Mouse (Mus musculus) macrophage (primary cell): ENCODE measurements at regions not wholly inside any gene's neighbourhood (a gene's known extent, or its start where the extent isn't known, plus 50 kb on each side); places are given as distances from the start of the nearest gene placed in this dataset.

Source experiments
- H3K27ac ChIP-seq: fragments of 350-480 bp; formaldehyde crosslinking; 2 replicates; pipeline ENCODE4 v1.9.0; 2021
- H3K36me3 ChIP-seq: fragments of 350-480 bp; formaldehyde crosslinking; 2 replicates; pipeline ENCODE4 v1.9.0; 2021; ENCODE audit errors: inconsistent target
- H3K4me3 ChIP-seq: fragments of 350-480 bp; formaldehyde crosslinking; 2 replicates; pipeline ENCODE4 v1.9.0; 2021; ENCODE audit errors: inconsistent target
- H3K79me2 ChIP-seq: fragments of 350-480 bp; formaldehyde crosslinking; 2 replicates; pipeline ENCODE4 v1.9.0; 2021; ENCODE audit errors: inconsistent target
- WGBS: methylation state at CpG from one replicate; pipeline ENCODE4 v1.1.7; 2026; ENCODE audit warnings: inconsistent platforms; ENCODE audit not compliant: missing documents; 5-methylcytosine and 5-hydroxymethylcytosine counted together

DNA sequence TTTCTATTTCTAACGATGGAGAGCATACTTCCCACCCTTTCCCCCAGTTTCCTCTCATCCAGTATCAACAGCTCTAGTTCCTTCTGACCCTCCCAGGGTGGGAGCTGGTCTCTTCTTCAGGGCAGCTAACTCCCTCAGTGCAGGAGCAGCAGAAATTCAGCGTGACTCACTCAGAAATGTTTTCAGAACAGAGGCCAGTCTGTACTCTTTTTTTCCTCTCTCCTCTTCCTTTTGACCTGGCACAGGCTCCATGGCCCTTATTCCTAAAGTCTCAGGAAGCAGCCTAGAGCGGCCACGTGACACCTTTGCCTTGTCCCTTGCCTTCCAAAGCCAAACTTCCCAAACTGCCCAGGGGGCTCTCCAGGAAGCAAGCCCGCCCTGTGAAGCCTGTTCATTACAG lies 55.4 kb downstream of the Pja1 start:
- H3K36me3 ChIP-seq: no peaks in the 10 kb centered on the region
- no peaks in the 10 kb centered on the region for H3K79me2 ChIP-seq
- whole genome bisulfite sequencing: 70% methylated on average over 5 of the region's 5 CpGs
- no peak overlapping the region for H3K4me3 ChIP-seq
- no peak overlapping the region for H3K27ac ChIP-seq

DNA sequence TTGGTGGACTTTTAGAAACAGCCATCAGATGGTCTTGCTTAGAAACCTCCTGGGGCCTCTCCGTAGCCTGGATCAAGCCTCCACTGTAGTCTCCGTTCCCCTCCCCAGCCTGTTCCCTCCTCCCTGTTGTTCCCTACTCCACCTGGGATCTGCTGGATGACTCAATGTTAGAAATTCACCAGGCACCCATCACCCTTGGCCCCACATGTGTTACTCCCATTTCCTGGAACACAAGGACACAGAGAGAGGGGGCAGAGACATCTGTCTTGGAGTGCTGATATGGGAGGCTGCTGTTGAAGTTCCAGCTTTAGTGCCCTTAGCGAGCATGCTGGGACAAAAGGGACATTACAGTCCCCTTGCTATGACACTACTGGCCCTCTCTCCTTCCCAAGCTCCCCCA lies 60.1 kb downstream of the Pja1 start:
- WGBS: 94% methylated on average over 3 of the region's 3 CpGs
- no peaks in the 10 kb centered on the region for H3K79me2 ChIP-seq
- no peak overlapping the region for H3K4me3 ChIP-seq
- no peak overlapping the region for H3K27ac ChIP-seq
- no peaks in the 10 kb centered on the region for H3K36me3 ChIP-seq

DNA sequence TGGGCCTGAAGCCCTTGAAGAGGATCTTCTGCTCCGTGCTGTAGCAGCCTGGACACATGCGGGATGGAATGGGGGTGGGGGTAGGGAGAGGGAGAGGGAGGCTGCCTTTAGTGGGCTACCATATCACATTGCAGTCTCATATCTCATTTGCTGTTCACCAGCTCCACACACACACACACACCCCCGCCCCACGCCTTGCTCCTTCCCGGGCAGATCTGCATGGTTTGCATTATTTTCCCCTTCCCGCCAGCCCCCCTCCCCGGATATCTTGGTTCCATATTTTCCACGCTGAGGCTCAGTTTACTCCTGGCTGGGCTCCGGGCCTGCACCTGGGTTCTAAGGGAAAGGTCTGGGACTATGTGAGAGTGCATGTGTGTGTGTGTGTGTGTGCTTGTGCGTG lies 61.2 kb downstream of the Pja1 start:
- H3K79me2 ChIP-seq: no peaks in the 10 kb centered on the region
- no peak overlapping the region for H3K27ac ChIP-seq
- WGBS: 90% methylated on average over 4 of the region's 10 CpGs

DNA sequence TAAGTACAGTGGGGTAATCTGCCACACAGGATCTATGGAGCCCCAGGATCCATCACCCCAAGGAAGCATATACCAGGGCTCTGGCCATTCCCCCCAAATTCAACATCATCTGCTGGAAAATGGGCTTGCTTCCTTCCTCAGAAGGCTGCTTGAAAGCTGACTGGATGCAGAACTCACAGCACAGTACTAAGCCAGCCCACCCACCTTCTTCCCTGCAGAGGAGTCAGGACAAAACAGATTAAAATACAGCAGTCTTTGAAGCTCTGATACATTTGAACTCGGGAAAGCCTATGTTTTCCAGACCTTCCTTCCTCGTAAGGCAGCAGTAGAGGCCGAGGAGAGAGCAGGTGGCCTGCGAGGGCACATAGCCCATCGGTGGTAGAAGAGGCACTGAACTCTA lies 61.7 kb downstream of the Pja1 start:
- no peaks in the 10 kb centered on the region for H3K36me3 ChIP-seq
- H3K27ac ChIP-seq: no peak overlapping the region
- H3K4me3 ChIP-seq: no peak overlapping the region
- H3K79me2 ChIP-seq: no peaks in the 10 kb centered on the region
- WGBS: 89% methylated on average over 5 of the region's 5 CpGs

More for the DNA sequence above, 61.2 kb downstream of the Pja1 start:
- Histone ChIP-seq H3K36me3 (no peaks in the 10 kb centered on the region), H3K4me3 (no peak overlapping the region)

DNA sequence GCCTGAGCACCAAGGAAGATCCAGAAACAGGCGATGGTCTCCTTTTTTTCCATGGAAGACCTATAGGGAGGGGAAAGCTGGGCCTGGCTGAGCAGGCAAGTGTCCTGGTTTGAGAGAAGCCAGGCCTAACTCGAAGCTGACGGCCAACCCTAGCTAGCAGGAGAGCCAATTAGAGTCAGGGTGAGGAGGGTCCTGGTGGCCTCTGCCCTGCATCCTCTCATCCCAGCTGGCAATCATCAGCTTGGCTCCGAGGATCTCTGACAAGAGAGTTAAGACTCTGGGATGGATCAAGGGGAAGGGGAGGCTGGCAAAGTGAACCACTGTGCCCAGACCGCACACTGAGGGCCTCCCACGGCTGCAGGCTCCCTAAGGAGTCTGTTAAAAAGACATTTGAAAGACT lies 62.3 kb downstream of the Pja1 start:
- Histone ChIP-seq H3K4me3 (no peak overlapping the region), H3K79me2 (no peaks in the 10 kb centered on the region), H3K36me3 (no peaks in the 10 kb centered on the region), H3K27ac (no peak overlapping the region)
- 69% methylated on average over 4 of the region's 6 CpGs for WGBS

DNA sequence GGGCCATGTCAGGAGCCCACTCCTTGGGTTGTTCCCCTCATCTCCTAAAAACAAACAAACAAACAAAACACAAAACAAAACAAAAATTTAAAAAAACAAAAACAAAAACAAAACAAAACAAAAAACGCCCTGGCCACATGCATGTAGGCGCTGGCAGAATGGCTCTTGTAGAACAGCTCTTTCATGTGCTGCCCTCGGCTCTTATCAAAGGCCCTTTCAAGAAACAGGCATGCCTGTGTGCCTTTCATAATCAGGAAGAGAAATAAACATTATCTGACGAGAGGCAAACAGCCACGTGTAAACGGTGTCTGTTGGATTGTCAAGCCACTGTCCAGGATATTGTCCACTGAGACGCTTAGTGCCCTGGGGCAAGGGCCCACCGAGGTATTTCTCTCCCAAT lies 65.2 kb downstream of the Pja1 start:
- WGBS: 85% methylated on average over 8 of the region's 8 CpGs
- Histone ChIP-seq H3K79me2 (no peaks in the 10 kb centered on the region), H3K27ac (no peak overlapping the region), H3K4me3 (no peak overlapping the region), H3K36me3 (no peaks in the 10 kb centered on the region)

DNA sequence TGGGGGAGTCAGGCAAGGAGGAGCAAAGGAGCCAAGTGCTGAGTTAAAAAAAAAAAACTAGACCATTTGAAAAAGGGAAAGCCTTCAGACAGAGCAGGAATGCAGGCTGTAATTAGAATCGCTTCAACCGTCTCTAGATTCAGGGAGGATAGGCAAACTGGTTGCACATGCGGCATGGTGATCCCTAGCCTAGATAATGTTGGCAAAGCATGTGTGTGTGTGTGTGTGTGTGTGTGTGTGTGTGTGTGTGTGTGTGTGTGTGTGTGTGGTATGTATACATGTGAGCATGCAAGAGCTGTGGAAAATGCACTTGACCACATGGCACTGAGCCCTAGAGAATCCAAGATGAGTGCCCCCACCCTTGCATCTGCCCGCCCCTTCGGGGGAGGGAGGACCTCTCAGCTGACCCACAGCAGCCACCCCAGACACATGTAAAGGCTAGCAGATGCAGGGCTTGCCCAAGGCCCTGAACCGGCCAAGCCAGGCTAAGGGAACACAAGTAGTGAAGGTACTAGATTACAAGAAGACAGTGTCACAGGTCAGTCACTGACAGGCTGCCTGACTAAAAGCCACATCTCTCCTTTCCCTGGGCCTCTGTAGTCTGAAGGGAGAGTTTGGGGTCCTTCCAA lies 67.4 kb downstream of the Pja1 start:
- H3K27ac ChIP-seq: no peak overlapping the region
- 98% methylated on average over 6 of the region's 6 CpGs for WGBS
- no peaks in the 10 kb centered on the region for H3K36me3 ChIP-seq
- no peak overlapping the region for H3K4me3 ChIP-seq
- H3K79me2 ChIP-seq: no peaks in the 10 kb centered on the region

DNA sequence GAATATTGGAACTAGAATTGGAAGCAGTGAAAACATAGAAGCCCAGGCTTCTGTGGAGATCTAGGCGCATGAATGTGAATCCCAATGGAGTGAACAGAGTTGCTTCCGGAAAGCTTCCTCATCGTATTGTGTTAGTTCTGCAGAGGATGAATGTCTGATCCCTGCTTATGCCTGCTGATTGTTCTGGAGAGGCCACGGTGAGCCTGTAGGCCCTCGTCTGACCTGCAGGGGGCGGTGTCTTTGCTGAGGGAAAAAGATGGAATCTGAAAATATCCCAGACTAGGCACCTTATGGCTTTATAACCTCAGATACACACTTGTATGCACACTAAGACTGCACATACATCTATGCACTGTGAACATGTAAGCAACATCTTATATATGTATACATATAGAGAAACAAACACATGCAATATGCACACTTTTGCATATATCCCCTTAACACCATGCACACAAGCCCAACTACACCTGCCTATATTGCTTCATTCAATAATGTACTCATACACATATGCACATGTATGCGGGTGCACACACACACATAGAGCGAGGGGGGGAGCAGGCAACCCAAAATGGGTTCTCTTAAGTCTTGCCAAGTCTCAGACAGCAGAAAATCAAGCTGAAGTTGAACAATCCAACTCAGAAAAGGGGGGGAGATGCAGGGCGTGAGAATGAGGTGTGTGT lies 68.1 kb downstream of the Pja1 start:
- 67% methylated on average over 9 of the region's 9 CpGs for WGBS
- H3K79me2 ChIP-seq: no peaks in the 10 kb centered on the region
- no peaks in the 10 kb centered on the region for H3K36me3 ChIP-seq
- H3K27ac ChIP-seq: no peak overlapping the region
- no peak overlapping the region for H3K4me3 ChIP-seq

DNA sequence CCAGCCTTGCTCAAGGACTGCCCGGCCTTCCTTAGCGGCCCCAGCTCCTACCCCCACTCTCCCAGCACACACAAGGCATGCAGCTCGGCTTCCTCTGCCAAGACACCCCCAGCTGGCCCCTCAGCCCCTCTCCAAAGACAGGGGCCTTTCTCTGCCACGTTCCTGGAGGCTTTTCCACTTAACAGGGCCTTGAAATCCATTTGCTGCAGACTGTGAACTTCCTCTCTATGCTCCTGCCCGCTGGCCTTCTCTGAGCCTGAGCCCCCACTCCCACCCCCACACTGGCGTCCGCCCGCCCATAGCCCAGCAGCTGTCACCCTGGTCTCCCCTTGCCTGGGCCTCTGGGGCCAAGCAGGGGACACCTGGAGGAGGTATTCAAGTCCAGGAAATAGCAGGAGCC lies 73.7 kb downstream of the Pja1 start:
- 75% methylated on average over 5 of the region's 8 CpGs for WGBS
- no peaks in the 10 kb centered on the region for H3K79me2 ChIP-seq
- no peak overlapping the region for H3K27ac ChIP-seq
- no peaks in the 10 kb centered on the region for H3K36me3 ChIP-seq
- no peak overlapping the region for H3K4me3 ChIP-seq

DNA sequence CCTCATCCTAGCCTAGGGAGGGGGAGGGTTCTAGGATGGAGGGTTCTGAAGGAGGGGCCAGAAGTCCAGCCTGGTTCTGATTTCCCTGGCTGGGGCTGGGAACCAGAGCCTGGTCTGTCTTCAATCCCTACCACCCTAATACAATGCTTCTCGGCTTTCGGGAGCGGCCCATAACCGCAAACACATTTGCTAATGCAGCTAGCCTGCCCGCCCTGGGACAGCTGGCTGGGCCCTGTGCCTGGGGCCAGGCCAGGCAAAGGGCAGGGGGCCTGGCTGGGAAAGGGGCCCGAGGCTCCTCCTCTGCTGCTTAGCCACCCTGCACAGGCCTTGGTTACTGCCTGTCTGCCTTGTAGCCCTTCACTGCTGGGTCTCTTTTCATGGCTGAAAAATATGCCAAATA lies 74.9 kb downstream of the Pja1 start:
- 84% methylated on average over 4 of the region's 6 CpGs for WGBS
- no peaks in the 10 kb centered on the region for H3K36me3 ChIP-seq
- no peak overlapping the region for H3K27ac ChIP-seq
- H3K79me2 ChIP-seq: no peaks in the 10 kb centered on the region
- no peak overlapping the region for H3K4me3 ChIP-seq

DNA sequence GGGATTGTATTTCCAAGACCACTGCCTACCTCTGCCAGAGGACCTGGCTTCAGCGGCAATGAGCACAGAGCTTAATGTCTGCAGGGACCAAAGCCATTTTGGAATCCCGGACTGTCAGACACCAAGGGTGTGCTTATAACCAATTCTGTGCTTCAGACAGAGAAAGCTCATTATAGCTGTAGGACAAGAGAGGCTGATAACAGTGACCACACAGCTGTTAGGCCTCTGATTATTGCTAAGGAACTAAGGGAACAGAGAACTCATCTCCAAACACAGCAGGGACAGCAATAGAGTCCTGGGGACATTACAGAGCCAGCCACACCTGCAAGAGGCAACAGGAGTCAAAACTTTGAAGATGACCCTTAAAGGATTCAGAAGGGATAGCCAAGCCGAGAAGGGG lies 76.0 kb downstream of the Pja1 start:
- Histone ChIP-seq H3K36me3 (no peaks in the 10 kb centered on the region), H3K79me2 (no peaks in the 10 kb centered on the region), H3K4me3 (no peak overlapping the region), H3K27ac (no peak overlapping the region)
- WGBS: 92% methylated on average over 3 of the region's 3 CpGs

DNA sequence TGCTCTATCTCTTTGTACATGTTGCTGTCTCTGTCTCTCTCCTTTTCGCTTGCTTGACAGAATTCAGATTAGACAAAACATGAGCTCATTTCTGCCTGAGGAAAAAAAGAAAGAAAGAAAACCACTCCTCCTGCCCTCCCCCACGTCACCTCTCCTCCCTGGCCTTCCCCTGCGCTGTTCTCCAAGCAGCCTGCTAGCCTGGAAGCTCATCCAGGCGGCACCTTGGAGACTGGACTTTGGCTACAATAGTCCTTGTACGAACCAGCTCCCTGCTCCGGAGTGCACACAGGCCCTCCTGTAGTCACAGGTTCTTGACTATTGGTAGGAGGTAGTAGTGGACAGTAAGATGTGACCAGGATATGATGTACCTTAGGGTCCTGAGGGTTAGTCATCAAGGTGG lies 79.4 kb downstream of the Pja1 start:
- Histone ChIP-seq H3K36me3 (no peaks in the 10 kb centered on the region), H3K4me3 (no peak overlapping the region), H3K79me2 (no peaks in the 10 kb centered on the region), H3K27ac (no peak overlapping the region)
- 90% methylated on average over 5 of the region's 6 CpGs for WGBS

DNA sequence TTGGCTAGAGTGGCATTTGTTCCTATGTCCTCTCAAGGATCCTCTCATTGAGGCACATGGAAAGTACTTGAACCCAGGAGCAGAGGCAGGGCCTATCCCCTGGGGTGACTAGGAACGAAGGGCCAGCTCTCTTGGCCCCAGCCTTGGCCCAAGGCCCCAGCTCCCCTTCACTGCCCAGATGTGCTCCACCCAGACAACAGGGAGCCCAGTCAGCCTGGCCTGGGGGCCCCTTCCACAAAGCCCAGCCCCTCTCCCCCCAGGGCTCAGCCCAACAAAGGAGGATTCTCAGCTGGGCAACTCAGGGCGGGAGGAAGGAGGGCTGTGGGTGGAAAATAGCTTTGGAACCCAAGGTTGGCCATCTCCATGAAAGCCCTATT lies 80.6 kb downstream of the Pja1 start:
- 83% methylated on average over 1 of the region's 2 CpGs for WGBS
- Histone ChIP-seq H3K79me2 (no peaks in the 10 kb centered on the region), H3K36me3 (no peaks in the 10 kb centered on the region), H3K4me3 (no peak overlapping the region), H3K27ac (no peak overlapping the region)

DNA sequence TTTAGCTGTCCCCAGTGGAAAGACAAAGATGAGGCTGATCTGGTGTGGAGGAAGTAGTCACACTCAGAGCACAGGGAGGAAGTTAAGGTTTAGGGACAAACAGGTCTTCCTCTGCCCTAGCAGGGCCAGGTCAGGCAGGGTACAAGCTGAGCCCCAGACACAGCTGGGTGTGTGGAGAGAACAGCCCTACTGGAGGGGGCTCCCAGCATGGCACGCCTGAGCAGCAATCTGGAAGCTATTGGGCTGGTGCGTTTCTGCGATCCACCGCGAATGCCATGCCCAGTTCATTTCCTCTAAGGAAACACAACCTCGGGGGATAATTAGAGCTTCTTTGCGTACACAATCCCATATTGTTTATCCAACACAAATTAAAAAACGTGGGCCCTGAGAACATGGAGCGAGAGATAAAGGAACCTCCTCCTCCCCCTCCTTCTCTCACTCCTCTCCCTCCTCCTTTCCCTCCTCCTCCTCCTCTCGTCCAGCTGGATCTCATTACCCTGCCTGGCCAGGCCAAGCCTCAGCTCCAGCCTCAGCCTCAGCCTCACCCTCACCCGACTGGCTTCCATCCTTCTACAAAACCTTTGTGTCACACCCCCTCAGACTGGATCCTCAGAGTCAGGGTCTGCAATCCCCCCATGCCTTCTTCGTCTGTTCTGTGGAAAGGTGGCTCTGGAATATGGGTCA lies 81.2 kb downstream of the Pja1 start:
- no peak overlapping the region for H3K4me3 ChIP-seq
- WGBS: 69% methylated on average over 12 of the region's 12 CpGs

DNA sequence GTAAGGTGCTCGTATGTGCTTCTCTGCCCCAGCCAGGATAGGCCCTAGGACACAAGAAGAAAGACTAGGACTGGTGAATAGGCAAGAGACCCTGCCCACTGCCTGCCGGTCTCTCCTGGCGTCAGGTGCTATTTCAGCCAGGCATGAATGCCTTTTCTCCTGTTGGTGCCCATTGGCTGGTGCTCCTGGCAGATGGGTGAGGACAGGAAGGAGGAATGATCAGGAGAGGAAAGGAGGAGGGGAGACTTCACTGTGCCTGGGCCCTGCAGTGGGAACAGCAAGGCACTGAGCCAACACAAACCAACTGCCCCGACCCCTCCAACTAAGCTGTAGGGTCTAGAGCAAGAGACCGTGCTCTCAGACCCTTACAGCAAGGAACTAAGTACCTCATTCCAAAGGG lies 100.4 kb downstream of the Pja1 start:
- Histone ChIP-seq H3K27ac (no peak overlapping the region), H3K79me2 (no peaks in the 10 kb centered on the region), H3K4me3 (no peak overlapping the region), H3K36me3 (no peaks in the 10 kb centered on the region)
- 92% methylated on average over 5 of the region's 5 CpGs for WGBS

More for the DNA sequence above, 81.2 kb downstream of the Pja1 start:
- Histone ChIP-seq H3K36me3 (no peaks in the 10 kb centered on the region), H3K79me2 (no peaks in the 10 kb centered on the region), H3K27ac (no peak overlapping the region)
